Mouse (Mus musculus) intestine, embryonic 16.5 days (tissue): Measurements from ENCODE around the gene Xpo1. TPM values are rescaled to one million over a fixed set of nuclear protein-coding genes. Genes with fewer than 3 reads are reported as not detected.
A peak's percentile ranks its signal among the peaks of the same experiment; 100 is the strongest.

ENCODE experiments used
- ATAC-seq: fragments of 200-750 bp; cut with Nextera tagmentation; 2 replicates; pipeline ENCODE4 v1.8.0; 2017; ENCODE audit warnings: moderate TSS enrichment, moderate library complexity
- H3K27ac ChIP-seq: fragments of 300-500 bp; sonication (generic); 2 replicates; pipeline ENCODE4 v1.5.1; 2014; ENCODE audit warnings: mild to moderate bottlenecking, low read length
- H3K27me3 ChIP-seq: fragments of 300-500 bp; sonication (generic); replicated peaks from 2 replicates; pipeline ENCODE4 v1.6.1; 2014; ENCODE audit warnings: low read length, control low read depth, mixed read lengths; ENCODE audit not compliant: control insufficient read depth, insufficient read depth
- H3K36me3 ChIP-seq: fragments of 300-500 bp; sonication (generic); 2 replicates; pipeline ENCODE4 v1.6.1; 2014; ENCODE audit warnings: low read length, control low read depth; ENCODE audit not compliant: control insufficient read depth, insufficient read depth
- H3K4me1 ChIP-seq: fragments of 300-500 bp; sonication (generic); 2 replicates; pipeline ENCODE4 v1.6.1; 2014; ENCODE audit warnings: low read length, control low read depth, mixed read lengths; ENCODE audit not compliant: control insufficient read depth, insufficient read depth
- H3K4me2 ChIP-seq: fragments of 300-500 bp; sonication (generic); 2 replicates; pipeline ENCODE4 v1.6.1; 2014; ENCODE audit warnings: low read depth, low read length, control low read depth
- H3K4me3 ChIP-seq: fragments of 300-500 bp; sonication (generic); 2 replicates; pipeline ENCODE4 v1.5.1; 2014; ENCODE audit warnings: mild to moderate bottlenecking, low read length
- H3K9ac ChIP-seq: fragments of 300-500 bp; sonication (generic); 2 replicates; pipeline ENCODE4 v1.6.1; 2014; ENCODE audit warnings: low read depth, low read length
- H3K9me3 ChIP-seq: fragments of 300-500 bp; sonication (generic); 2 replicates; pipeline ENCODE4 v1.6.1; 2016; ENCODE audit warnings: low read length, control low read depth; ENCODE audit not compliant: control insufficient read depth
- WGBS: fragments of 180-500 bp; shearing (Covaris S2); extraction: QIAGEN DNeasy Blood & Tissue Kit; methylation state at CpG from one replicate; pipeline ENCODE4 v1.1.7; 2014; 5-methylcytosine and 5-hydroxymethylcytosine counted together
- polyA plus RNA-seq: library from polyadenylated mRNA; unstranded; fragments of >200 nt; fragmentation: Nextera tagmentation; extraction: Ambion mirVana; gene quantifications from 2 replicates; pipeline ENCODE4 v1.2.1, GENCODE M21; 2015

Gene Xpo1
- polyA plus RNA-seq, result 49.6 and 52.8 TPM in 2 replicates

DNA sequence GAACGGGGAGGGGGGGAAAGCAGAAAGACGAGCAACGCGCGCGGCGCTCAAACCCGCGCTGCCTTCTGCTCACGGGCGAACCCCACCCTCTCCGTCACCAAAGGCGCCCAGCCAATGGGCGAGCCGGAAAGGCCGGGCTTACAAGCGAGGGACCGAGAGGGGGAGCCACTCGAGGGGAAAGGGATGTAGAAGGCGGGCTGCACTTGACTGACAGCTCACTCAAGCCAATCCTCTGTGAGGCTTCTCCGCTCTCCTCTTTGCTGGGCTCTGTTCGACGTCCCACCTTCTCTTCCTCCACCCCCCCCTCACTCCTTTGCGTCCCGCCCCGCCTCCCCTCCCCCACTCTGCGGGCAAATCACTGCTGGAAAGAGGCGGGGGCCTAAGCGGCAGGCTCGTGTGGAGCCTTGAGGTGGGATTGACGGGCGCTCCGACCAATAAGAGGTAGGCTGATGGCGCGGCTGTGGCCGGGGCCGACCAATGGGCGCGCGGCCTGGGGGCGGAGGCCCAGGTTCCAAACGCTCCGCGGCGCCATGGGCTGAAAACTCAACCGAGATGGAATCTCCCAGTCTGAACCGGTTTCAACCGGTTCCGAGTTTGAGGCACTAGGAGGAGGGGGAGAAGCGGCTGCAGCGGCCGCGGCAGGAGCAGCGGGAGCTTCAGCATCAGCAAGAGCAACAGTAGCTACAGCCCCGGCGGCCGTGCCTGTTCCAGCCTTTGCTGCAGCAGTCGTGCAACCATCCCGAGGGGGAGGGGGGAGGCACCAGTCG lies at the start of gene Xpo1:
Gene Xpo1, plus strand, starts transcription at position 615 of the 767 bp plus-strand sequence.
- Histone ChIP-seq H3K27me3 (no peaks in the 10 kb centered on the region), H3K27ac (peak within 1 kb of the TSS; percentile 100), H3K4me1 (peaks cover 13% of the 10 kb centered on the region), H3K4me3 (peak within 1 kb of the TSS; percentile 80), H3K36me3 (no peaks in the 10 kb centered on the region), H3K4me2 (peak within 1 kb of the TSS; percentile 89), H3K9me3 (no peaks in the 10 kb centered on the region), H3K9ac (peak within 1 kb of the TSS; percentile 97)
- ATAC-seq, result peak; percentile 97
- WGBS, result under 1% methylated on average over 58 of the region's 60 CpGs

DNA sequence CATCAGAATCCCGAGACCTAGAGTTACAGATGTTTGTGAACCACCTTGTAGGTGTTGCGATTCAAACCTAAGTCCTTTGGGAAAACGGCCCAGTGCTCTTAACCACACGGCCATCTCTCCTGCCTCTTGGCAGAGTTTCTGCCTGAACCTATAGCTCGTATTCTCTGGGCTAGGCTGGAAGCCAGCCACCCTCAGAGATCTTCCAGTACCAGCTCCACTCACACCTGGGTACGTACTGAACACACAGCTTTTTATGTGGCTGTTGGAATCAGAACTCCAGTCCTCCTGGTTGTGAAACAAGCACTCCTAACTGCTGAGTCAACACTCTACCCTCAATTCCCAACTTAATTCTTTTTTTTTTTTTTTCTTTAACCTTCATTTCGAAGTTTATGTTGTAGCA lies 46.1 kb upstream of the Xpo1 start:
- H3K27ac ChIP-seq, result no peak overlapping the region
- no peak for ATAC-seq
- 0 out of 2 replicates have a peak, but pooled peaks cover 2% of the 10 kb centered on the region for H3K4me1 ChIP-seq
- no peak overlapping the region for H3K9ac ChIP-seq
- no peaks in the 10 kb centered on the region for H3K36me3 ChIP-seq
- WGBS, result 85% methylated on average over 7 of the region's 7 CpGs
- no peaks in the 10 kb centered on the region for H3K27me3 ChIP-seq
- no peak overlapping the region for H3K4me3 ChIP-seq
- no peak overlapping the region for H3K4me2 ChIP-seq
- no peaks in the 10 kb centered on the region for H3K9me3 ChIP-seq

DNA sequence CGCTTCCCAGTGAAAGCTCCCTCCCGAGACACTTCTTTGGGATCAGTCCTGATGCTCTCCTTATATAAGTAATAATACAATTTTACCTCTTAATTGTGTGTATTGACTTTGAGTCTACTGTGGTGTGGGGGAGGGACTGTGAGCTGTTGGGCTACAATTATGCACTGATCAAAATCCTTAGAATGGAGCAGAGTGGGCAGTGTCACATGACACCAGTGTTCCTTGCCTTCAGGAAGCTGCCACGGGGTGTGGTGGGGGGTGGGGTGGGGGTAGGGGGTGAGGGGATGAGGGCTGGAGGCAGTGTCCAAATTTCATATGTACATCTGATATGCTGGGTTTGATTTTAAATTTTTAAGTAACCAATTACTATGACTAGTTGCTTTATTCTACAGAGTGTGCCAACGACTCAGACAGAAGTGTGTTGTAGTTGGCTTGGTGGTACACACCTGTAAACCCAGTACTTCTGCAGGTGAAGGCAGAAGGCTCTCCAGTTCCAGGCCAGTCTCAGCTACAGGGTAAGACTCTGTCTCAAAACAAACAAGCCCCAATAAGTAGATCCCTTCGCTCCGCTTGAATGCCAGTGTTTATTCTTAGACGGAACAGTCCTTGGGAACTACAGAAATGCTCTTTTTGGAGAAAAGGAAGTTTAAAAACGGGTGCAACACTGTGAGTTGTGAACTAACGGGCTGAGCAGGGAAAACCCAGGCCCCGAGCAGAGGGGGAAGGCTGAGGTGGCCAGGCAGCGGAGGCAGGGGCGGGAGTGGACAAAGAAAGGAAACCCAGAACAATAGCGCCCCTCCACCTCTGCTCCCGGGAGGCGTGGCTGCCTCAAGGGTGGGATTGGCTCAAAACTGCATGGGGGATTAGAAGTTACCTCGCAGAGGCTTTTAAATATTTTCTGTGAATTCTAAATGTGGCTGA lies 45.0 kb upstream of the Xpo1 start:
- Histone ChIP-seq H3K27me3 (no peaks in the 10 kb centered on the region), H3K27ac (no peak overlapping the region), H3K4me1 (0 out of 2 replicates have a peak, but pooled peaks cover 2% of the 10 kb centered on the region), H3K9me3 (no peaks in the 10 kb centered on the region), H3K4me2 (peak overlapping the region; percentile 52), H3K4me3 (peak overlapping the region; percentile 27), H3K36me3 (no peaks in the 10 kb centered on the region), H3K9ac (peak overlapping the region; percentile 60)
- 18% methylated on average over 16 of the region's 16 CpGs for WGBS
- peak; percentile 50; the same call in 1 of the 2 replicates for ATAC-seq

DNA sequence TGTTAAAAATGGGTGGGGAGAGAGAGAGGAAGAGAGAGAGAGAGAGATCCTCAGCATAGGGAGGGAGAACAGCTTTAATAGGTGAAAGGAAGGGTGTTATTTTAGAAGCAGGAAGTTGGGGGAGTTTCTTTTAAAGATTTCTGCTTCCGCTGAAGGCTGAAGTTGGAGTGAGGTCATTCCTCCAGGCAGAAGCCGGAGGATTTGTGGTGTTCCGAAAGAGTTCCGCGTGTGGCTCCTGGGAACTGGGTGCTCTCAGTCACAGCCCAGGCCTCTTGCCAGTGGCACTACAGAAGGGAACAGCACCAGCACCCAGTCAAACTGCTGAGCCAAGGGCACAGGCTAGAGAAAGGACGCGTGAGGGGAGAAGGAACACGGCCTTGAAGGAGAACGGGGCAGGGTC lies 38.4 kb upstream of the Xpo1 start:
- Histone ChIP-seq H3K27ac (no peak overlapping the region), H3K36me3 (no peaks in the 10 kb centered on the region), H3K9me3 (no peaks in the 10 kb centered on the region), H3K4me1 (no peaks in the 10 kb centered on the region), H3K9ac (no peak overlapping the region), H3K27me3 (no peaks in the 10 kb centered on the region), H3K4me2 (no peak overlapping the region), H3K4me3 (no peak overlapping the region)
- ATAC-seq, result no peak
- WGBS, result 88% methylated on average over 9 of the region's 9 CpGs

DNA sequence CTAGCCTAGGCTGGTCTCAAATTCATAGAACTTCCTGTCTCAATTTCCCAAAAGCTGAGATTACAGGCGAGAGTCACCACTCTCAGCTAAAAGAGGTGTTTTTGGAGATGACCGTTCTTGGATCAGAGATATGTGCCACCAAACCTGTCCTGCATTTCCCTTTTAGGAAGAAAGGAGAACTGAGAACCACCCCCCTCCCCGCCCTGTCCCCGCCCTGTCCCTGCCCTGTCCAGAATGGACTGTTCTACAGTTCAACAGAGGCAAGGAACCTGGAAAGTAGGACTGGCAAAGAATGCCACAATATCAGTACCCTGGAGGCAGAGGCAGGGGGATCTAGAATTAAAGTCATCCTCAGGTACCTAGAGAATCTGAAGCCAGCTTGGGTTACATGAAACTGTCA lies 19.8 kb upstream of the Xpo1 start:
- no peak overlapping the region for H3K9ac ChIP-seq
- 80% methylated on average over 4 of the region's 4 CpGs for WGBS
- H3K4me2 ChIP-seq, result no peak overlapping the region
- H3K4me1 ChIP-seq, result no peaks in the 10 kb centered on the region
- no peaks in the 10 kb centered on the region for H3K36me3 ChIP-seq
- no peak overlapping the region for H3K27ac ChIP-seq
- H3K9me3 ChIP-seq, result 0 out of 2 replicates have a peak, but pooled peaks cover 2% of the 10 kb centered on the region
- ATAC-seq, result no peak
- no peaks in the 10 kb centered on the region for H3K27me3 ChIP-seq
- no peak overlapping the region for H3K4me3 ChIP-seq

DNA sequence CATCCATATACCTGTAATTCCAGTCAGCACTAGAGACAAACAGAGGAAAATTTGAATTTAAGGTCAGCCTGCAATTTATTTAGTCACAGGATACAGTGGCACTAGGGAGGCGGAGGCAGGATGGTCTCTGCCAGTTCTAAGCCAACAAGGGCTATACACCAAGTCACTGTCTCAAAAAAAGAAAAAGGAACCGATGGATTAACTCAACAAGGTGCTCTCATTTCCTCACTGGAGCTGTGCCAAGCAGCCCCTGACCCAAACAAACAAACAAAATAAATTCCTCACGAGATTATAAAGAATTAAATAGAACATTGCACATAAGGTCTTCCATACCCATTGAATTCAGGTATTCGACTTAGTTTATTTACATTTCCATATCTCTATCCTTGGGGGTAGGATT lies 1.9 kb upstream of the Xpo1 start:
- no peaks in the 10 kb centered on the region for H3K9me3 ChIP-seq
- H3K9ac ChIP-seq, result no peak overlapping the region
- H3K4me3 ChIP-seq, result no peak overlapping the region
- no peak for ATAC-seq
- peaks cover 6% of the 10 kb centered on the region; the same call in 1 of the 2 replicates for H3K4me1 ChIP-seq
- H3K36me3 ChIP-seq, result no peaks in the 10 kb centered on the region
- 88% methylated on average over 4 of the region's 4 CpGs for WGBS
- no peak overlapping the region for H3K27ac ChIP-seq
- no peak overlapping the region for H3K4me2 ChIP-seq
- no peaks in the 10 kb centered on the region for H3K27me3 ChIP-seq

DNA sequence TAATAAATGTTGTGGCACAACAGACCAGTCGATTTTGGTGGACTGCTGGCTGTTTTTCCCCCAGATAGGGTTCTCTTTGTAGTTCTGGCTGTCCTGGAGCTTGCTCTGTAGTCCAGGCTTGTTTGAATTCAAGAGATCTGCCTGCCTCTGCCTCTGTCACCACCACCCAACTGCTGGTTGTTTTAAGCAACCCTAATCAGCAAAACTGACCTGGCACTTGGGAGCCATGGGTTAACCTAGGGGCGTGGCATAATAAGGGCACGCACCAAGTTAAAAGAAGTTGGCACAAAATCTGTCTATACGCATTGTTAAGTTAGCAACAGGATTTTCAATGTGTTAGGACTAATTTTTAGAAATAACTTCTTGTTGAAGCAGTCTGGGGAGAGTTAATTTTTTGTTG lies 1.3 kb upstream of the Xpo1 start:
- Histone ChIP-seq H3K27ac (peak overlapping the region; percentile 90), H3K9me3 (no peaks in the 10 kb centered on the region), H3K9ac (peak overlapping the region; percentile 84), H3K4me2 (peak overlapping the region; percentile 63), H3K27me3 (no peaks in the 10 kb centered on the region), H3K4me1 (peaks cover 12% of the 10 kb centered on the region), H3K4me3 (peak overlapping the region; percentile 80), H3K36me3 (no peaks in the 10 kb centered on the region)
- ATAC-seq, result no peak
- WGBS, result 79% methylated on average over 4 of the region's 4 CpGs

DNA sequence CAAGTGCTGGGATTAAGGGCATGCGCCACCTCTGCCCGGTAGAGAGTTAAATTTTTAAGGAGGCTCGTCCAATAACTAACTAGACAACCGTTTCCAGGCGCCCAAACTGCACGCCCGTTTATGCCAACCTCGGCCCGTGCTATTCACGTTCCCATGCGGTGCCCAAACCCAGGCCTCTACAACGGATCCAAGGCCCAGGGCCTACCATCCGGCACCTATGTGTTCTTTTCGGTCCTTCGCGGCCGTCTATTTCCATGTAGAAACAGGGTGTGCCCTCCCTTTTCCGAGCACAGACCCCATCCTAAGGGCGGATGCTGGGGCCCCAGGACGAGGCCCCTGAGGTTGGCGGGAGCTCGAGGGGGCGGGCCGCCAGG lies 801 bp upstream of the Xpo1 start:
- no peaks in the 10 kb centered on the region for H3K27me3 ChIP-seq
- H3K4me3 ChIP-seq, result peak overlapping the region; percentile 80
- H3K4me1 ChIP-seq, result peaks cover 13% of the 10 kb centered on the region
- 2% methylated on average over 22 of the region's 24 CpGs for WGBS
- H3K9ac ChIP-seq, result peak overlapping the region; percentile 84
- ATAC-seq, result no peak
- H3K4me2 ChIP-seq, result peak overlapping the region; percentile 63
- H3K9me3 ChIP-seq, result no peaks in the 10 kb centered on the region
- peak overlapping the region; percentile 90 for H3K27ac ChIP-seq
- H3K36me3 ChIP-seq, result no peaks in the 10 kb centered on the region

DNA sequence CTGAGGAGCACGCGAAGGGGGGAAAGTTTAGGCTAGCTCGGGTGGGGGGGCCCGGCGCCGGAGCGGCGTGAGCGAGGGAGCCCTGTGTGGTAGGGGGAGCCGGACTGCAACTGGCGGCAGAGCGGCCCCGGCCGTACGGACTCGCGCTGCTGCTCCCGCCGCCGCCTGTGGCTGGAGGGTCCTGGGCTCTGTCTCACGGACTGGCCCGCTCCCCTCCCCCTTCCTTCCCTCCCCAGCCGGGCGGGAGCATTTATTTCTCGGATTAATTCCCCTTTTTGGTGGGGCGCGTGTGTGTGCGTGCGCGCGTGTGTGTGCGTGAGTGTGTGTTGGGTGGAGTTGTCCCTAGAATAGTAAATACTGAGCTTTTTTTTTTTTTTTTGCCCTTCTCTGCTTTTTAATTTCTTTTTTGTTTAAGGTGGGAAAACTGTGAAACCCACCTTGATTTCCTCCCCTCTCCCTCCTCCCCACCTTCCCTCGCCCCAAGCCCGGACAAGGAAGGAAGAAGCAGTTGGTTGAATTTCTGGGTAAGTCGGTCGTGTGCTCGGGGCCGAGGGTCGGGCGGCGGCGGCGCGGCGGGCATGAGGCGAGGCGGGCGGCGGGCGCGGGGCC lies 457 bp downstream of the Xpo1 start:
- ATAC-seq, result peak; percentile 26
- Histone ChIP-seq H3K4me1 (peaks cover 16% of the 10 kb centered on the region), H3K4me3 (peak overlapping the region; percentile 80), H3K9me3 (no peaks in the 10 kb centered on the region), H3K27ac (peak overlapping the region; percentile 100), H3K4me2 (peak overlapping the region; percentile 89), H3K27me3 (no peaks in the 10 kb centered on the region), H3K9ac (peak overlapping the region; percentile 97), H3K36me3 (no peaks in the 10 kb centered on the region)
- WGBS, result under 1% methylated on average over 49 of the region's 51 CpGs
